Mouse (Mus musculus) CH12.LX (cell line): ENCODE results near the gene Vill.

Experiments
- BHLHE40 ChIP-seq: IDR thresholded peaks from 2 replicates; pipeline ENCODE4 v1.6.1; 2011; ENCODE audit warnings: mild to moderate bottlenecking, low read depth, low read length, improper control_type of control experiment
- CTCF ChIP-seq, 2 experiments: IDR thresholded peaks in 1 of 2; conservative IDR thresholded peaks in 1 of 2; 2 replicates each; pipeline ENCODE4 v1.5.1; 2011 to 2012; ENCODE audit warnings: low read depth in 2 of 2, low read length in 2 of 2, improper control_type of control experiment in 1 of 2, inconsistent platforms in 1 of 2, mild to moderate bottlenecking in 1 of 2, moderate library complexity in 1 of 2
- E2F4 ChIP-seq: IDR thresholded peaks from 2 replicates; pipeline ENCODE4 v1.6.1; 2011; ENCODE audit warnings: low read depth, low read length, improper control_type of control experiment; ENCODE audit not compliant: insufficient replicate concordance
- ELF1 ChIP-seq: IDR thresholded peaks from 2 replicates; pipeline ENCODE4 v1.6.1; 2014; ENCODE audit warnings: low read depth, mild to moderate bottlenecking, inconsistent platforms, low read length, improper control_type of control experiment
- HCFC1 ChIP-seq: IDR thresholded peaks from 2 replicates; pipeline ENCODE4 v1.6.1; 2012; ENCODE audit warnings: low read depth, mild to moderate bottlenecking, inconsistent platforms, low read length, improper control_type of control experiment
- KAT2A ChIP-seq: IDR thresholded peaks from 2 replicates; pipeline ENCODE4 v1.6.1; 2012; ENCODE audit warnings: low read length, improper control_type of control experiment, inconsistent platforms; ENCODE audit not compliant: insufficient replicate concordance
- MAFK ChIP-seq: IDR thresholded peaks from 2 replicates; pipeline ENCODE4 v1.6.1; 2011; ENCODE audit warnings: low read length, improper control_type of control experiment; ENCODE audit not compliant: insufficient replicate concordance
- POLR2A ChIP-seq: IDR thresholded peaks from 2 replicates; pipeline ENCODE4 v1.6.1; 2011; ENCODE audit warnings: low read depth, mild to moderate bottlenecking, improper control_type of control experiment, low read length
- SMC3 ChIP-seq: IDR thresholded peaks from 2 replicates; pipeline ENCODE4 v1.6.1; 2011; ENCODE audit warnings: low read depth, low read length, improper control_type of control experiment
- TBP ChIP-seq: conservative IDR thresholded peaks from 2 replicates; pipeline ENCODE4 v1.6.1; 2011; ENCODE audit warnings: low read depth, low read length, improper control_type of control experiment
- ZKSCAN1 ChIP-seq: IDR thresholded peaks from 2 replicates; pipeline ENCODE4 v1.6.1; 2012; ENCODE audit warnings: low read depth, inconsistent platforms, low read length, improper control_type of control experiment, borderline replicate concordance
- ZMIZ1 ChIP-seq: IDR thresholded peaks from 2 replicates; pipeline ENCODE4 v1.6.1; 2012; ENCODE audit warnings: low read depth, mild to moderate bottlenecking, inconsistent platforms, low read length, improper control_type of control experiment
- ZNF384 ChIP-seq: IDR thresholded peaks from 2 replicates; pipeline ENCODE4 v1.6.1; 2012; ENCODE audit warnings: low read depth, low read length, improper control_type of control experiment, inconsistent platforms

- TF ChIP-seq ZMIZ1 = no peak
- no peak for TF ChIP-seq KAT2A
- TF ChIP-seq POLR2A = no peak
- no peak for TF ChIP-seq ELF1
- TF ChIP-seq E2F4 = no peak
- no peak for TF ChIP-seq ZNF384
- TF ChIP-seq TBP = no peak
- no peak for TF ChIP-seq ZKSCAN1
- TF ChIP-seq BHLHE40 = no peak
- no peak for TF ChIP-seq SMC3
- TF ChIP-seq CTCF (conservative IDR thresholded peaks at IDR 0.05 in 1 of 2, IDR thresholded peaks at IDR 0.05 in 1 of 2; ENCODE audit: low read depth in 2 of 2, low read length in 2 of 2) = no peak
- TF ChIP-seq MAFK = no peak
- no peak for TF ChIP-seq HCFC1
Observed at GRCm38 (mm10) chr9:119053964-119054576, 1.5 kb downstream of the Vill start.
